Mouse (Mus musculus) spleen, adult 2 months (tissue): ENCODE measurements at regions not wholly inside any gene's neighbourhood (a gene's known extent, or its start where the extent isn't known, plus 50 kb on each side); places are given as distances from the start of the nearest gene placed in this dataset.

ENCODE experiments used
- CTCF ChIP-seq: fragments of 200-500 bp; IDR thresholded peaks from 2 replicates; pipeline ENCODE4 v1.5.1; 2011; ENCODE audit warnings: mild to moderate bottlenecking, inconsistent platforms; ENCODE audit not compliant: insufficient read depth, insufficient read length, insufficient replicate concordance; ENCODE audit errors: extremely low read depth
- POLR2A ChIP-seq: fragments of 200-500 bp; IDR thresholded peaks from 2 replicates; pipeline ENCODE4 v1.6.1; 2011; ENCODE audit warnings: low read depth, low read length, inconsistent platforms

DNA sequence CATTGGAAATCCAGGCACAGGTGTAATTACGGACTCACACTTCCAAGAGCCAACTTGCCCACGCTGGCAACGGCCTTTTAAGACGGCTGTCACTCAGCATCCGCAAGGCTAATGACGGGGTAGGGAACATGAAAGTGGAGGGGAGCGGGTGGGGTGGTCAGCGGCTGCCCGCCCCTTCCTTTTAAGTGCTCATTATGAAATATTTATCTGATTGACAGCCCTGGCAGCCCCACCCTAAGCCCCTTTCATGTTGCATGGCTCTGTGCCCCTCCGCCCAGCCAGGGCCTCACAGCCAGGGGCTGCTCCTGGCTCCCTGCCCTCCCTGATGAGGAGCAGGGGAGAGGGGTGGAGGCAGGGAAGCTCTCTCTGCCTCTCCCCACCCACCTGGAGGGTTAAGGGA is 150.9 kb downstream of the Bmp7 start:
- TF ChIP-seq CTCF (no peak), POLR2A (no peak)
